Mouse (Mus musculus) erythroblast, embryonic 14.5 days (primary cell): ENCODE data around the gene Car8. TPM values are rescaled to one million over a fixed set of nuclear protein-coding genes. Genes with fewer than 3 reads are reported as not detected.

Experiments used
- H3K27me3 ChIP-seq: 2 replicates; pipeline ENCODE4 v1.6.1; 2012; ENCODE audit warnings: inconsistent platforms; ENCODE audit not compliant: control insufficient read depth
- H3K36me3 ChIP-seq: 2 replicates; pipeline ENCODE4 v1.6.1; 2012; ENCODE audit warnings: mild to moderate bottlenecking, inconsistent platforms; ENCODE audit not compliant: control insufficient read depth
- H3K4me1 ChIP-seq: 2 replicates; pipeline ENCODE4 v1.6.1; 2012; ENCODE audit warnings: inconsistent platforms; ENCODE audit not compliant: control insufficient read depth
- H3K4me3 ChIP-seq: replicated peaks from 2 replicates; pipeline ENCODE3; 2012; ENCODE audit warnings: moderate library complexity, mild to moderate bottlenecking, inconsistent platforms
- H3K9me3 ChIP-seq: 2 replicates; pipeline ENCODE4 v1.6.1; 2012; ENCODE audit warnings: low read length, inconsistent platforms, mixed read lengths; ENCODE audit not compliant: control insufficient read depth
- GATA1 ChIP-seq: IDR thresholded peaks from 2 replicates; pipeline ENCODE4 v1.6.1; 2012; ENCODE audit warnings: low read length, inconsistent platforms, mixed read lengths
- TAL1 ChIP-seq: IDR thresholded peaks from 3 replicates; pipeline ENCODE4 v1.6.1; 2012; ENCODE audit warnings: low read length, inconsistent platforms, mixed read lengths
- polyA plus RNA-seq: library from polyadenylated mRNA; stranded (reverse); fragments of >175 nt; gene quantifications from 2 replicates; pipeline ENCODE4 v1.2.3, GENCODE M21; 2012

The Car8 gene
- polyA plus RNA-seq, 1 experiment: not detected

GRCm38 (mm10) chr4:8231291-8231871, 7.5 kb downstream of the Car8 start:
- H3K27me3 ChIP-seq: no peaks in the 10 kb centered on the region

GRCm38 (mm10) chr4:8229661-8230298, 9.1 kb downstream of the Car8 start:
- no peaks in the 10 kb centered on the region for H3K36me3 ChIP-seq
- H3K4me1 ChIP-seq: no peaks in the 10 kb centered on the region
- no peak overlapping the region for H3K4me3 ChIP-seq
- H3K27me3 ChIP-seq: no peaks in the 10 kb centered on the region
- TF ChIP-seq TAL1 (no peak), GATA1 (no peak)
- no peaks in the 10 kb centered on the region for H3K9me3 ChIP-seq

More at GRCm38 (mm10) chr4:8231291-8231871, 7.5 kb downstream of the Car8 start:
- TF ChIP-seq TAL1 (no peak), GATA1 (no peak)
- Histone ChIP-seq H3K4me1 (no peaks in the 10 kb centered on the region), H3K9me3 (no peaks in the 10 kb centered on the region), H3K36me3 (no peaks in the 10 kb centered on the region), H3K4me3 (no peak overlapping the region)

- TF ChIP-seq TAL1 (no peak), GATA1 (no peak)
- H3K27me3 ChIP-seq: no peaks in the 10 kb centered on the region
- H3K36me3 ChIP-seq: no peaks in the 10 kb centered on the region
- H3K4me1 ChIP-seq: no peaks in the 10 kb centered on the region
- no peak overlapping the region for H3K4me3 ChIP-seq
- H3K9me3 ChIP-seq: no peaks in the 10 kb centered on the region
Measured at GRCm38 (mm10) chr4:8218941-8219340, 19.9 kb downstream of the Car8 start.

GRCm38 (mm10) chr4:8218004-8218403, 20.8 kb downstream of the Car8 start:
- H3K4me1 ChIP-seq: no peaks in the 10 kb centered on the region
- no peaks in the 10 kb centered on the region for H3K27me3 ChIP-seq
- H3K4me3 ChIP-seq: no peak overlapping the region
- TF ChIP-seq TAL1 (no peak), GATA1 (no peak)
- no peaks in the 10 kb centered on the region for H3K36me3 ChIP-seq
- no peaks in the 10 kb centered on the region for H3K9me3 ChIP-seq

DNA sequence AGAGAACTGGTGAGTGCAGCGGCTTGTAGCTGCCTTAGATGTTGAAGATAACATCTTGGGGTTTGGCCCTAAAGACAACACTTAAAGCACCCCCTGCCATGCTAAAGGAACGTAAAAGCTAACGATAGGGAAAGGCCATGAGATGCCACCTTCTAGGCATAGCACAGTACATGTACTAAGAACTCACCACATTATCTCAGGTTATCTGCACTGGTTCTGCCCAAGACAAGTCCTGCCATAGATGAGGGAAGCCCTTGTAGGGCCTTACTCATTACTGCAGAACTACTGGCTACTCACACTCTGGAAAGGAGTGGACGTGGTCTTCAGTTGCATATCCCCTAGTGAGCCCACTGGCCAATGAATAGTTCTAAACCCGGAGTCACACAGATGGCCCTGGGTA, 21.6 kb downstream of the Car8 start:
- H3K4me1 ChIP-seq: no peaks in the 10 kb centered on the region
- no peak overlapping the region for H3K4me3 ChIP-seq
- H3K27me3 ChIP-seq: no peaks in the 10 kb centered on the region
- TF ChIP-seq TAL1 (no peak), GATA1 (no peak)
- no peaks in the 10 kb centered on the region for H3K9me3 ChIP-seq
- H3K36me3 ChIP-seq: no peaks in the 10 kb centered on the region

- no peaks in the 10 kb centered on the region for H3K36me3 ChIP-seq
- no peak for TF ChIP-seq GATA1
- TF ChIP-seq TAL1: no peak
- H3K9me3 ChIP-seq: no peaks in the 10 kb centered on the region
- no peak overlapping the region for H3K4me3 ChIP-seq
- no peaks in the 10 kb centered on the region for H3K4me1 ChIP-seq
- no peaks in the 10 kb centered on the region for H3K27me3 ChIP-seq
Measured at GRCm38 (mm10) chr4:8216551-8216950, 22.3 kb downstream of the Car8 start.

- H3K4me3 ChIP-seq: no peak overlapping the region
Measured at GRCm38 (mm10) chr4:8213661-8214060, 25.2 kb downstream of the Car8 start.

DNA sequence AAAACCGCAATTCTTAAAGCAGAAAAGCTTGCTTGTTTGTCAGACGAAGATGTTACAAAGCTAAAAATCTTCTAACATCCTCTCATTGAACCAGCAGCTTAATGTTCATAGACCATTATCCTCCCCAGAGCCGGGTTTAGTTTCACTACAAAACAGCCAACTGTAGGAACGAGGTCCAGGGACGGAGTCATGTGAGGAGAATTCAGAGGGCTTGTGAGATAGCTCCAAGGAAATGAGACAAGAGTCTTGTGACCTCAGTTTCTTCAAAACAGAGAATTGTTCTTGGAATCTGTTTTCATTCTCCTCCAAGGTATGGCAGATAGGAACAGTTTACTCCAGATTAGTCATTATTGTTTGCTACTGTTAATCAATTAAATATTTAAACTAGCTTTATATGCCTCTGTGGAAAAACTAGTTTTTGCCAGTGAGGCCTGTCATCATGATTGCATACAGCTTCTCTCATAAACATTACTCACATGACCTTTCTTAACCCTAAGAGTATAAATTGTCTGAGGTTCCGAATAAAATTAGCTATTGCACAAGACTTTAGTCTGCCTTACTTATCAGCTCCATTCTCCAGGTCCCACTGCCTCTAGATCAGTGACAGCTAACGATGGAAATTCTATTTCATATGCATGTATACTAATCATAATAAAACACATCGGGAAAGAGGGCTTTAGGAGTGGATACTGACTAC, 25.8 kb downstream of the Car8 start:
- H3K9me3 ChIP-seq: no peaks in the 10 kb centered on the region
- H3K36me3 ChIP-seq: no peaks in the 10 kb centered on the region
- no peaks in the 10 kb centered on the region for H3K27me3 ChIP-seq
- H3K4me3 ChIP-seq: no peak overlapping the region
- no peaks in the 10 kb centered on the region for H3K4me1 ChIP-seq
- no peak for TF ChIP-seq TAL1
- no peak for TF ChIP-seq GATA1

More at GRCm38 (mm10) chr4:8213661-8214060, 25.2 kb downstream of the Car8 start:
- no peak for TF ChIP-seq GATA1
- TF ChIP-seq TAL1: no peak
- no peaks in the 10 kb centered on the region for H3K36me3 ChIP-seq
- H3K27me3 ChIP-seq: no peaks in the 10 kb centered on the region
- no peaks in the 10 kb centered on the region for H3K4me1 ChIP-seq
- no peaks in the 10 kb centered on the region for H3K9me3 ChIP-seq

DNA sequence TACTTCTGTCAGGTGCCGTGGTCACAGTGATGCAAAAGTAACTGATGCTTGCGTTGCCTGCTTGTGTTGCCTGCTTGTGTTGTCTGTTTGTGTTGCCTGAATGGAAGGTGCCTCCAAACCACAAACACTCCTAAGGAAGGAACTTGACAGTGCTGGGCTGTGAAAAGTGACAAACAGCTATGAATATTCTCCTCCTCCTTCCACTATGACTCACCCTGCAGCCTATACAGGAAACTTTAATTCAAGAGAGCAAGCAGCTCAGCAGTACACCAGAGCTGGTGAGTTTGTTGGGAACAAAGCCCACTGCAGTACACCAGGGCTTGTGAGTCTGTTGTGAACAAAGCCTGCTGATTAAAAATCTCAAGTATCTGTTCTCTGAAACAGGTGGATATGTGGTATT, 28.4 kb downstream of the Car8 start:
- Histone ChIP-seq H3K4me1 (no peaks in the 10 kb centered on the region), H3K36me3 (no peaks in the 10 kb centered on the region), H3K9me3 (no peaks in the 10 kb centered on the region), H3K4me3 (no peak overlapping the region), H3K27me3 (no peaks in the 10 kb centered on the region)
- no peak for TF ChIP-seq GATA1
- TF ChIP-seq TAL1: no peak
